Mouse (Mus musculus) kidney, adult 2 months (tissue): Measurements from ENCODE around the gene Ube2c.

ENCODE experiments used
- CTCF ChIP-seq: fragments of 200-500 bp; conservative IDR thresholded peaks from 2 replicates; pipeline ENCODE4 v1.5.1; 2011; ENCODE audit warnings: low read depth, mild to moderate bottlenecking, control low read depth, low read length, moderate library complexity, mixed read lengths; ENCODE audit not compliant: insufficient read depth, insufficient read length
- POLR2A ChIP-seq: fragments of 200-500 bp; IDR thresholded peaks from one replicate; pipeline ENCODE4 v1.6.1; 2011; ENCODE audit warnings: low read depth, low read length, control low read depth

DNA sequence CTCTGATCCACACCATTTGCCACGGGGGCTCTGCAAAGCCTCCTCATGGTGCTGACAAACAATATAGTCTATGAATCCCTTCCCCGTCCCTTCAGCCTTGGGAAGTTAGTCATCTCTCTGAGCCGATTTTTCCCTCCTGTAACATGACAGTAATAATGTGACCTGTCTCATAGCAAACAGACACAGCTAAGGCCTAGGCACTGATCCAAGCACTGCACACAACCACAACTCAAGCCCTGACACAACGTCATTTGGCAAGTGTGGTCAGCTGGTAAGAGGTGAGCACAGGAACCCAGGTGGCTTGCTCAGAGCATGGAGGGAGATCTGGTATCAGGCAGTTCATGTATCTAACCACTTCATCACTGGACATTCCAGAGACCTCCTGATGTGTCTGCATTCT, 26.2 kb downstream of the Ube2c start:
- TF ChIP-seq CTCF (no peak), POLR2A (no peak)
